Comparison of ENCODE assay signal across 7 mouse cellular contexts in the genomic region with DNA sequence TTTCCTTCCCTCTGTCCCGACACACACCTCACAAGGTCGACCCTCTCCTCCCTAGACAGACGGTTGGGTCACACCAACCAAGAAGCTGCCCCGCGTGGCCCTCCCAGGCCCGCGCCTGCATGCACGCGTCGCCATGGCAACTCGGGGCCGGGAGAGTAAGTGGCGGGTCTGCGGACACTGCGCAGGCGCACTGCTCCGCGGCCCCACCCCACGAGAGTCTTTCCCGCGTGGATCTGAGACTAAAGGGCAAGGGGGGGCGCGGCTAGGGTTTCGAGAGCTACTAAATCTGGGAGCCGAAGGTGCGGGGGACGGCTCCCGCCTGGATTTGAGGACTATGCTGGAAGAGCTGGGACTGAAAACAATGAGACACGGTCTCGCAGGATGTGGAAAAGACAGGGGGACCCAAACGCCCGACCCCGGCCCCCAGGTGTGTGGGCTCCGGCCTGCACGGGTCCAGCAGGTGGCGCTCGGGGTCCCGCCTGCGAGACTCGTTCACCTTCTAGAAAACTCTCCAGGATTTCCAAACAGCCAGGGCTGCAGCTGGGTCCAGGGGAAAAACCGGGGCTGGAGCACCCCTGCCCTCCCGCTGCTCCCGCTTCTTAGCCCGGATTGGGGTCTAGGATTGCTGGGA. TPM values are rescaled to one million over a fixed set of nuclear protein-coding genes. Genes with fewer than 3 reads are reported as not detected.
A peak's percentile ranks its signal among the peaks of the same experiment; 100 is the strongest.
DNase-seq lines count a peak whose midpoint lies in the region; ATAC-seq and TF ChIP-seq lines count a peak whose summit lies in the region.

No protein-coding gene starts in this region.

- H3K27ac ChIP-seq in intestine, postnatal 0 days (ENCODE audit: low read depth, low read length): peak overlapping the region; percentile 62
- peak overlapping the region; percentile 63 for H3K27ac ChIP-seq in limb, embryonic 11.5 days (replicated peaks; ENCODE audit: low read depth, low read length)
- peak overlapping the region; percentile 93 for H3K27ac ChIP-seq in midbrain, embryonic 13.5 days

- WGBS in intestine, postnatal 0 days: under 1% methylated on average over 44 of the region's 44 CpGs
- WGBS in limb, embryonic 11.5 days: 0% methylated on average over 44 of the region's 44 CpGs
- WGBS in midbrain, embryonic 13.5 days: under 1% methylated on average over 44 of the region's 44 CpGs

- peak overlapping the region; percentile 38 for H3K9ac ChIP-seq in intestine, postnatal 0 days (ENCODE audit: low read depth, low read length)
- H3K9ac ChIP-seq in limb, embryonic 11.5 days (ENCODE audit: low read length): peak overlapping the region; percentile 62
- H3K9ac ChIP-seq in midbrain, embryonic 13.5 days (replicated peaks): peak overlapping the region; percentile 70

- peak; percentile 66 for ATAC-seq in intestine, postnatal 0 days
- ATAC-seq in limb, embryonic 11.5 days (ENCODE audit: insufficient number of reproducible peaks, low FRiP score, low TSS enrichment, low read depth): peak; percentile 50
- peak; percentile 76 for ATAC-seq in midbrain, embryonic 13.5 days

- no peaks in the 10 kb centered on the region for H3K36me3 ChIP-seq in intestine, postnatal 0 days (ENCODE audit: control insufficient read depth, insufficient read depth)
- no peaks in the 10 kb centered on the region for H3K36me3 ChIP-seq in limb, embryonic 11.5 days (ENCODE audit: control insufficient read depth, insufficient read depth, low read length)
- H3K36me3 ChIP-seq in midbrain, embryonic 13.5 days: no peaks in the 10 kb centered on the region

- no peaks in the 10 kb centered on the region for H3K9me3 ChIP-seq in intestine, postnatal 0 days (ENCODE audit: control insufficient read depth)
- H3K9me3 ChIP-seq in limb, embryonic 11.5 days (ENCODE audit: control insufficient read depth, low read length): no peaks in the 10 kb centered on the region
- no peaks in the 10 kb centered on the region for H3K9me3 ChIP-seq in midbrain, embryonic 13.5 days

- peak overlapping the region; percentile 83 for H3K4me2 ChIP-seq in intestine, postnatal 0 days (replicated peaks; ENCODE audit: low read depth)
- H3K4me2 ChIP-seq in limb, embryonic 11.5 days (ENCODE audit: low read depth, severe bottlenecking): peak overlapping the region; percentile 69
- peak overlapping the region; percentile 83 for H3K4me2 ChIP-seq in midbrain, embryonic 13.5 days (replicated peaks)

- no peaks in the 10 kb centered on the region for H3K27me3 ChIP-seq in intestine, postnatal 0 days (replicated peaks; ENCODE audit: control insufficient read depth, insufficient read depth, low read length)
- no peaks in the 10 kb centered on the region for H3K27me3 ChIP-seq in limb, embryonic 11.5 days (ENCODE audit: control insufficient read depth, insufficient read depth, low read length)
- no peaks in the 10 kb centered on the region; the same call in 1 of the 2 replicates for H3K27me3 ChIP-seq in midbrain, embryonic 13.5 days

- peak; percentile 85 for DNase-seq in adrenal gland, adult 2 months
- peak; percentile 59 for DNase-seq in embryo, embryonic 11.5 days (ENCODE audit: low read depth, low spot score)
- DNase-seq in gastrocnemius, postnatal 4 days (ENCODE audit: low spot score in 2 of 2): peak; percentile 59 to 77
- DNase-seq in limb, embryonic 11.5 days (ENCODE audit: low spot score): peak; percentile 91
- peak; percentile 27 to 69 for DNase-seq in spleen, adult 18-20 months

- H3K4me1 ChIP-seq in intestine, postnatal 0 days (replicated peaks; ENCODE audit: control insufficient read depth, insufficient read depth, low read length): 0 out of 2 replicates have a peak, but pooled peaks cover 4% of the 10 kb centered on the region
- no peaks in the 10 kb centered on the region; the same call in 1 of the 2 replicates for H3K4me1 ChIP-seq in limb, embryonic 11.5 days (ENCODE audit: control insufficient read depth, insufficient read depth, low read length)
- peaks cover 69% of the 10 kb centered on the region for H3K4me1 ChIP-seq in midbrain, embryonic 13.5 days (replicated peaks)

- TF ChIP-seq CTCF in intestine, postnatal 0 days (IDR thresholded peaks at IDR 0.05; ENCODE audit: low read depth): peak; percentile 73

- H3K4me3 ChIP-seq in intestine, postnatal 0 days (ENCODE audit: low read depth, low read length): peak overlapping the region; percentile 53
- H3K4me3 ChIP-seq in limb, embryonic 11.5 days (ENCODE audit: low read depth, low read length): peak overlapping the region; percentile 27
- peak overlapping the region; percentile 44 for H3K4me3 ChIP-seq in midbrain, embryonic 13.5 days (replicated peaks)

RNA-seq across cellular contexts. Expression of gene Dnah2, which starts 2.4 kb away (rescaled TPM):
- under 1 TPM; 0.32 to 0.66 TPM for total RNA-seq in adrenal gland, adult 2 months (2021)
- polyA plus RNA-seq in adrenal gland, adult 2 months (2012; rRNA removed): 0.19 and 0.28 TPM in 2 replicates
- total RNA-seq in gastrocnemius, postnatal 4 days (2021): under 1 TPM; 0.47 to 0.93 TPM
- polyA plus RNA-seq in intestine, postnatal 0 days (2015; fragmentation: Nextera tagmentation; extraction: Ambion mirVana): 8.0 and 8.7 TPM in 2 replicates
- polyA plus RNA-seq in limb, embryonic 11.5 days (2014; fragmentation: Nextera tagmentation; extraction: Ambion mirVana): 0.87 and 1.4 TPM in 2 replicates
- 2.2 and 2.7 TPM in 2 replicates for polyA plus RNA-seq in midbrain, embryonic 13.5 days (2015; fragmentation: Nextera tagmentation; extraction: Ambion mirVana)

RNA-seq across cellular contexts. Expression of gene Efnb3, which starts 13.5 kb away (rescaled TPM):
- under 1 TPM; 0.52 to 0.69 TPM for total RNA-seq in adrenal gland, adult 2 months (2021)
- polyA plus RNA-seq in adrenal gland, adult 2 months (2012; rRNA removed): 0.77 and 1.3 TPM in 2 replicates
- 1 to 10 TPM; 1.9 to 2.7 TPM for total RNA-seq in gastrocnemius, postnatal 4 days (2021)
- polyA plus RNA-seq in intestine, postnatal 0 days (2015; fragmentation: Nextera tagmentation; extraction: Ambion mirVana): 4.4 and 4.6 TPM in 2 replicates
- 12.9 and 14.4 TPM in 2 replicates for polyA plus RNA-seq in limb, embryonic 11.5 days (2014; fragmentation: Nextera tagmentation; extraction: Ambion mirVana)
- polyA plus RNA-seq in midbrain, embryonic 13.5 days (2015; fragmentation: Nextera tagmentation; extraction: Ambion mirVana): 95.0 and 130 TPM in 2 replicates

RNA-seq across cellular contexts. Expression of gene Wrap53, which starts 33.5 kb away (rescaled TPM):
- total RNA-seq in adrenal gland, adult 2 months (2021): 10 to 100 TPM in 1 of 2 experiments, 1 to 10 TPM in 1; 8.4 to 12.0 TPM
- 14.8 and 16.1 TPM in 2 replicates for polyA plus RNA-seq in adrenal gland, adult 2 months (2012; rRNA removed)
- 1 to 10 TPM; 6.8 to 7.9 TPM for total RNA-seq in gastrocnemius, postnatal 4 days (2021)
- 14.3 and 14.7 TPM in 2 replicates for polyA plus RNA-seq in intestine, postnatal 0 days (2015; fragmentation: Nextera tagmentation; extraction: Ambion mirVana)
- polyA plus RNA-seq in limb, embryonic 11.5 days (2014; fragmentation: Nextera tagmentation; extraction: Ambion mirVana): 45.7 and 46.9 TPM in 2 replicates
- 24.5 and 26.9 TPM in 2 replicates for polyA plus RNA-seq in midbrain, embryonic 13.5 days (2015; fragmentation: Nextera tagmentation; extraction: Ambion mirVana)

RNA-seq across cellular contexts. Expression of gene Trp53, which starts 33.6 kb away (rescaled TPM):
- 10 to 100 TPM; 59.6 to 67.5 TPM for total RNA-seq in adrenal gland, adult 2 months (2021)
- polyA plus RNA-seq in adrenal gland, adult 2 months (2012; rRNA removed): 78.9 and 85.0 TPM in 2 replicates
- total RNA-seq in gastrocnemius, postnatal 4 days (2021): 10 to 100 TPM; 51.1 to 51.9 TPM
- polyA plus RNA-seq in intestine, postnatal 0 days (2015; fragmentation: Nextera tagmentation; extraction: Ambion mirVana): 48.0 and 49.6 TPM in 2 replicates
- polyA plus RNA-seq in limb, embryonic 11.5 days (2014; fragmentation: Nextera tagmentation; extraction: Ambion mirVana): 250 and 254 TPM in 2 replicates
- 84.2 and 93.4 TPM in 2 replicates for polyA plus RNA-seq in midbrain, embryonic 13.5 days (2015; fragmentation: Nextera tagmentation; extraction: Ambion mirVana)

RNA-seq across cellular contexts. Expression of gene Atp1b2, which starts 59.2 kb away (rescaled TPM):
- 10 to 100 TPM; 34.9 to 40.2 TPM for total RNA-seq in adrenal gland, adult 2 months (2021)
- polyA plus RNA-seq in adrenal gland, adult 2 months (2012; rRNA removed): 28.3 and 31.5 TPM in 2 replicates
- total RNA-seq in gastrocnemius, postnatal 4 days (2021): 100 to 1,000 TPM; 227 to 249 TPM
- polyA plus RNA-seq in intestine, postnatal 0 days (2015; fragmentation: Nextera tagmentation; extraction: Ambion mirVana): 5.9 and 7.5 TPM in 2 replicates
- polyA plus RNA-seq in limb, embryonic 11.5 days (2014; fragmentation: Nextera tagmentation; extraction: Ambion mirVana): 4.5 and 4.9 TPM in 2 replicates
- 23.2 and 24.3 TPM in 2 replicates for polyA plus RNA-seq in midbrain, embryonic 13.5 days (2015; fragmentation: Nextera tagmentation; extraction: Ambion mirVana)

Comparison
In these comparisons a context has a peak if more than half of its experiments do, and no peak if none do; other contexts are left out.
1. Peak in every context shown above with its lines: DNase-seq, ATAC-seq, H3K4me3 ChIP-seq and H3K27ac ChIP-seq.